Mouse (Mus musculus) liver, embryonic 14.5 days (tissue): ENCODE results near the gene Adm2. TPM values are rescaled to one million over a fixed set of nuclear protein-coding genes. Genes with fewer than 3 reads are reported as not detected.

Source experiments
- ATAC-seq: fragments of 200-750 bp; cut with Nextera tagmentation; 2 replicates; pipeline ENCODE4 v1.8.0; 2017; ENCODE audit warnings: moderate number of reproducible peaks, mild to moderate bottlenecking, moderate library complexity; ENCODE audit not compliant: insufficient read depth
- DNase-seq, 3 experiments: peaks; one replicate each; pipeline ENCODE4 v3.0.0-alpha.2; 2012 to 2013; ENCODE audit warnings: low read depth in 3 of 3, low spot score in 3 of 3
- H3K27ac ChIP-seq: fragments of 300-500 bp; sonication (generic); 2 replicates; pipeline ENCODE4 v1.5.1; 2014; ENCODE audit warnings: moderate library complexity, mild to moderate bottlenecking, control low read depth, inconsistent platforms
- H3K27me3 ChIP-seq: fragments of 300-500 bp; sonication (generic); 2 replicates; pipeline ENCODE4 v1.6.1; 2014; ENCODE audit warnings: mild to moderate bottlenecking, low read length, moderate library complexity; ENCODE audit not compliant: control insufficient read depth, insufficient read depth
- H3K36me3 ChIP-seq: fragments of 300-500 bp; sonication (generic); replicated peaks from 2 replicates; pipeline ENCODE4 v1.6.1; 2014; ENCODE audit warnings: low read depth; ENCODE audit not compliant: control insufficient read depth, insufficient read depth
- H3K4me1 ChIP-seq, 2 experiments: fragments of 200-500 bp in 1 of 2; fragments of 300-500 bp in 1 of 2; sonication (generic) in 1 of 2; replicated peaks; 2 replicates each; pipeline ENCODE4 v1.6.1; 2012 to 2014; ENCODE audit warnings: antibody characterized with exemption in 1 of 2, inconsistent platforms in 1 of 2, low read length in 1 of 2; ENCODE audit not compliant: control insufficient read depth in 2 of 2, insufficient read depth in 2 of 2
- H3K4me2 ChIP-seq: fragments of 300-500 bp; sonication (generic); 2 replicates; pipeline ENCODE4 v1.6.1; 2014; ENCODE audit warnings: low read depth, mild to moderate bottlenecking, control low read depth, moderate library complexity
- H3K4me3 ChIP-seq, 2 experiments: fragments of 200-500 bp in 1 of 2; fragments of 300-500 bp in 1 of 2; sonication (generic) in 1 of 2; 2 replicates each; pipeline ENCODE4 v1.5.1; 2012 to 2014; ENCODE audit warnings: low read depth in 2 of 2, low read length in 2 of 2, mild to moderate bottlenecking in 2 of 2, control low read depth in 1 of 2, inconsistent platforms in 1 of 2, moderate library complexity in 1 of 2; ENCODE audit not compliant: insufficient read depth in 1 of 2
- H3K9ac ChIP-seq: fragments of 300-500 bp; sonication (generic); replicated peaks from 2 replicates; pipeline ENCODE4 v1.6.1; 2014; ENCODE audit warnings: mild to moderate bottlenecking, control low read depth, moderate library complexity
- H3K9me3 ChIP-seq: fragments of 300-500 bp; sonication (generic); 2 replicates; pipeline ENCODE4 v1.6.1; 2016; ENCODE audit warnings: low read length, mixed read lengths; ENCODE audit not compliant: control insufficient read depth
- CTCF ChIP-seq: IDR thresholded peaks from 2 replicates; pipeline ENCODE4 v1.5.1; 2016; ENCODE audit warnings: antibody characterized with exemption, low read depth, control low read depth
- EP300 ChIP-seq: IDR thresholded peaks from 2 replicates; pipeline ENCODE4 v1.6.1; 2016; ENCODE audit warnings: antibody characterized with exemption, low read depth
- WGBS: fragments of 180-500 bp; shearing (Covaris S2); extraction: QIAGEN DNeasy Blood & Tissue Kit; methylation state at CpG from one replicate; pipeline ENCODE4 v1.1.7; 2014; ENCODE audit not compliant: insufficient replicate concordance; 5-methylcytosine and 5-hydroxymethylcytosine counted together
- polyA plus RNA-seq, 2 experiments: library from polyadenylated mRNA; depleted of rRNA in 1 of 2; stranded (reverse) in 1 of 2; unstranded in 1 of 2; fragments of >200 nt; fragmentation: Nextera tagmentation in 1 of 2; extraction: Ambion mirVana in 1 of 2; gene quantifications; 2 replicates each; pipeline versions ENCODE4 v1.2.1 to v1.2.3; 2012 to 2014

Gene Adm2
- polyA plus RNA-seq, 2 experiments: 1.2 to 2.5 TPM

- Histone ChIP-seq H3K9me3 (no peaks in the 10 kb centered on the region), H3K27ac (no peak overlapping the region)
- TF ChIP-seq CTCF: no peak
- no peak for TF ChIP-seq EP300
Observed at GRCm38 (mm10) chr15:89307461-89307860, 15.1 kb upstream of the Adm2 start.

GRCm38 (mm10) chr15:89308406-89309139 lies 13.9 kb upstream of the Adm2 start:
- ATAC-seq: no peak
- H3K27me3 ChIP-seq: no peaks in the 10 kb centered on the region
- H3K9me3 ChIP-seq: no peaks in the 10 kb centered on the region
- TF ChIP-seq CTCF (no peak), EP300 (no peak)
- H3K4me3 ChIP-seq: no peak overlapping the region
- peaks cover 8 to 19% of the 10 kb centered on the region in 2 experiments; a peak in 3 of 4 replicates for H3K4me1 ChIP-seq
- H3K4me2 ChIP-seq: no peak overlapping the region
- no peak overlapping the region for H3K27ac ChIP-seq
- 72% methylated on average over 7 of the region's 7 CpGs for WGBS
- peaks cover 7% of the 10 kb centered on the region for H3K36me3 ChIP-seq
- no peak for DNase-seq
- no peak overlapping the region for H3K9ac ChIP-seq

More at GRCm38 (mm10) chr15:89307461-89307860, 15.1 kb upstream of the Adm2 start:
- H3K4me3 ChIP-seq: no peak overlapping the region
- DNase-seq (no peak), ATAC-seq (no peak)
- no peaks in the 10 kb centered on the region for H3K27me3 ChIP-seq
- no peak overlapping the region for H3K9ac ChIP-seq
- no peak overlapping the region for H3K4me2 ChIP-seq
- H3K36me3 ChIP-seq: peaks cover 14% of the 10 kb centered on the region
- peaks cover 5 to 11% of the 10 kb centered on the region in 2 experiments; a peak in 3 of 4 replicates for H3K4me1 ChIP-seq
- WGBS: 73% methylated on average over 13 of the region's 13 CpGs

GRCm38 (mm10) chr15:89309962-89310498 lies 12.5 kb upstream of the Adm2 start:
- WGBS: 13% methylated on average over 6 of the region's 6 CpGs
- ATAC-seq (peak; percentile 9; the same call in 1 of the 2 replicates), DNase-seq (no peak)
- Histone ChIP-seq H3K27ac (no peak overlapping the region), H3K36me3 (peaks cover 6% of the 10 kb centered on the region), H3K4me2 (peak overlapping the region; percentile 6; the same call in 1 of the 2 replicates), H3K4me3 (no peak overlapping the region), H3K4me1 (peaks cover 8 to 26% of the 10 kb centered on the region in 2 experiments; a peak in 3 of 4 replicates), H3K9me3 (no peaks in the 10 kb centered on the region), H3K27me3 (no peaks in the 10 kb centered on the region), H3K9ac (peak overlapping the region; percentile 13; the same call in 1 of the 2 replicates)
- no peak for TF ChIP-seq EP300

- DNase-seq (no peak), ATAC-seq (no peak)
- no peak overlapping the region for H3K27ac ChIP-seq
- no peaks in the 10 kb centered on the region for H3K27me3 ChIP-seq
- WGBS: 73% methylated on average over 4 of the region's 4 CpGs
- H3K4me1 ChIP-seq: peaks cover 13 to 26% of the 10 kb centered on the region in 2 experiments; a peak in 3 of 4 replicates
- peak overlapping the region; percentile 86; the same call in 1 of the 2 replicates for H3K4me2 ChIP-seq
- no peak for TF ChIP-seq CTCF
- no peak for TF ChIP-seq EP300
- no peak overlapping the region for H3K4me3 ChIP-seq
- no peak overlapping the region for H3K9ac ChIP-seq
- no peaks in the 10 kb centered on the region for H3K36me3 ChIP-seq
- H3K9me3 ChIP-seq: no peaks in the 10 kb centered on the region
Observed at GRCm38 (mm10) chr15:89313359-89313758, 9.2 kb upstream of the Adm2 start.

- TF ChIP-seq EP300: no peak
- TF ChIP-seq CTCF: no peak
- no peak for DNase-seq
- Histone ChIP-seq H3K27me3 (no peaks in the 10 kb centered on the region), H3K9ac (peak overlapping the region; percentile 91), H3K4me2 (peak overlapping the region; percentile 86), H3K36me3 (no peaks in the 10 kb centered on the region), H3K9me3 (no peaks in the 10 kb centered on the region), H3K27ac (no peak overlapping the region), H3K4me3 (peak overlapping the region; percentile 85 to 86), H3K4me1 (peaks cover 13 to 26% of the 10 kb centered on the region in 2 experiments; a peak in 3 of 4 replicates)
- ATAC-seq: no peak
- WGBS: 28% methylated on average over 3 of the region's 3 CpGs
Observed at GRCm38 (mm10) chr15:89314107-89314506, 8.4 kb upstream of the Adm2 start.
